Mouse (Mus musculus): ENCODE data around the gene Kazald1. TPM values are rescaled to one million over a fixed set of nuclear protein-coding genes. Genes with fewer than 3 reads are reported as not detected.

The Kazald1 gene
- total and polyA plus RNA-seq, 3 experiments = 0.27 to 1.2 (median 0.44) TPM

DNA sequence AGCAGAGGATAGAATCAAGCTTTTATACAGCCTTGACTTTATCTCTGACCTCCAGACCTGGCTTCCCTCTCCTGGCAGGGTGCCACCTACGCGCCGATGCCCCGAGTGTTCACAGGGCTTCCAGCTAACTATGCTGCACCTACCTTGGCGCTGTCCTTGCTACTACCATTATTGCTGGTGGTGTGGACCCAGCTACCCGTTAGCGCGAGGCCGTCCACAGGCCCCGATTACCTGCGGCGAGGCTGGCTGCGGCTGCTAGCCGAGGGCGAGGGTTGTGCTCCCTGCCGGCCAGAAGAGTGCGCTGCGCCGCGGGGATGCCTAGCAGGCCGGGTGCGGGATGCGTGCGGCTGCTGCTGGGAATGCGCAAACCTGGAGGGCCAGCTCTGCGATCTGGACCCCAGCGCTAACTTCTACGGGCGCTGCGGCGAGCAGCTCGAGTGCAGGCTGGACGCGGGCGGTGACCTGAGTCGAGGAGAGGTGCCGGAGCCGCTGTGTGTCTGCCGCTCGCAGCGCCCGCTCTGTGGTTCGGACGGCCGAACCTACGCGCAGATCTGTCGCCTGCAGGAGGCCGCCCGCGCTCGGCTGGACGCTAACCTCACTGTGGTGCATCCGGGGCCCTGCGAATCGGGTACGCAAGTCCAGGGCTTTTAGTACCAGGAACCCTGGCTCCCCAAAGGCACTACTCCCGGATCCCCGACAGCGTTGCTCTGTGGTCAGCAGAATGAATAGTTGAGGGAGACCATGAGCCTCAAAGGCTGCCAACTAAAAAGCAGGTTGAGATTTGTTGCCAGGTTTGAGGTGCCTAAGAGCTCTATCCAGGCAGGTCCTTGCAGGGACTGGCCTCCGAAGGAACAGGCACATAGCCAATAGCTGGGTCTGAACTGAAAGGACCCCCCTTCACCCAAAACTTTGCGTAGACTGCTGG is 1.8 kb downstream of the Kazald1 start:
- Histone ChIP-seq H3K9ac (ENCODE audit: insufficient read depth, low read depth) (no peak overlapping the region), H3K27me3 (replicated peaks) (peaks cover 50% of the 10 kb centered on the region), H3K79me2 (replicated peaks; ENCODE audit: control insufficient read depth, extremely low read depth, insufficient read depth, poor library complexity, severe bottlenecking) (no peaks in the 10 kb centered on the region), H3K36me3 (replicated peaks in 1 of 2; ENCODE audit: control insufficient read depth in 1 of 2, insufficient read depth in 1 of 2, low read length in 1 of 2) (no peaks in the 10 kb centered on the region), H3K4me3 (replicated peaks in 1 of 3; ENCODE audit: low read depth in 2 of 3, low read length in 2 of 3, poor library complexity in 1 of 3) (peak overlapping the region in 1 of 3 experiments; percentile 32), H3K27ac (ENCODE audit: insufficient read depth, low read depth) (no peak overlapping the region), H3K9me3 (replicated peaks; ENCODE audit: low read length) (peaks cover 15% of the 10 kb centered on the region), H3K4me2 (ENCODE audit: insufficient read depth, low read depth, poor library complexity, severe bottlenecking) (peak overlapping the region; percentile 42), H3K4me1 (ENCODE audit: control insufficient read depth in 1 of 2, insufficient read depth in 2 of 2) (peaks cover 2 to 31% of the 10 kb centered on the region in 2 experiments; a peak in 2 of 4 replicates)
- TF ChIP-seq CTCF (conservative IDR thresholded peaks at IDR 0.05 in 1 of 2, IDR thresholded peaks at IDR 0.05 in 1 of 2; ENCODE audit: low read depth in 2 of 2, low read length in 2 of 2) (peak in 1 of 2 experiments; percentile 59; a peak in 2 of 4 replicates), JUND (conservative IDR thresholded peaks at IDR 0.05; ENCODE audit: low read depth, low read length) (no peak), UBTF (IDR thresholded peaks at IDR 0.05; ENCODE audit: low read depth, low read length) (peak; percentile 64; the same call in 1 of the 2 replicates)
- DNase-seq (ENCODE audit: extremely low read depth) = no peak
- dilution Hi-C loops (cut with MboI; ENCODE audit: extremely low pct_ligation_motif_present, extremely low pct_unique_long_range_greater_than_20kb, low sequenced_read_pairs) (no loop called here), in situ Hi-C loops (cut with MboI; ENCODE audit: low pct_ligation_motif_present, low pct_unique_long_range_greater_than_20kb, low sequenced_read_pairs) (no loop called here)

- dilution Hi-C loops (cut with MboI; ENCODE audit: extremely low pct_ligation_motif_present, extremely low pct_unique_long_range_greater_than_20kb, low sequenced_read_pairs) = no loop called here
- Histone ChIP-seq H3K27ac (ENCODE audit: insufficient read depth, low read depth) (no peak overlapping the region), H3K4me3 (replicated peaks in 1 of 3; ENCODE audit: low read depth in 2 of 3, low read length in 2 of 3, poor library complexity in 1 of 3) (no peak overlapping the region), H3K4me2 (ENCODE audit: insufficient read depth, low read depth, poor library complexity, severe bottlenecking) (no peak overlapping the region), H3K9ac (ENCODE audit: insufficient read depth, low read depth) (no peak overlapping the region), H3K36me3 (replicated peaks in 1 of 2; ENCODE audit: control insufficient read depth in 1 of 2, insufficient read depth in 1 of 2, low read length in 1 of 2) (no peaks in the 10 kb centered on the region), H3K9me3 (replicated peaks; ENCODE audit: low read length) (peaks cover 15% of the 10 kb centered on the region), H3K27me3 (replicated peaks) (peaks cover 58% of the 10 kb centered on the region), H3K4me1 (ENCODE audit: control insufficient read depth in 1 of 2, insufficient read depth in 2 of 2) (peaks cover 2 to 31% of the 10 kb centered on the region in 2 experiments; a peak in 2 of 4 replicates), H3K79me2 (replicated peaks; ENCODE audit: control insufficient read depth, extremely low read depth, insufficient read depth, poor library complexity, severe bottlenecking) (no peaks in the 10 kb centered on the region)
- in situ Hi-C loops (cut with MboI; ENCODE audit: low pct_ligation_motif_present, low pct_unique_long_range_greater_than_20kb, low sequenced_read_pairs) = no loop called here
- no peak for DNase-seq (ENCODE audit: extremely low read depth)
- no peak for TF ChIP-seq SMC3 (IDR thresholded peaks at IDR 0.05; ENCODE audit: low read depth, low read length)
- no peak for TF ChIP-seq E2F4 (IDR thresholded peaks at IDR 0.05; ENCODE audit: insufficient replicate concordance, low read depth, low read length)
- TF ChIP-seq PAX5 (IDR thresholded peaks at IDR 0.05; ENCODE audit: low read length) = no peak
- TF ChIP-seq CHD2 (IDR thresholded peaks at IDR 0.05; ENCODE audit: low read length) = no peak
Observed at GRCm38 (mm10) chr19:45077742-45078645, 3.0 kb downstream of the Kazald1 start.

DNA sequence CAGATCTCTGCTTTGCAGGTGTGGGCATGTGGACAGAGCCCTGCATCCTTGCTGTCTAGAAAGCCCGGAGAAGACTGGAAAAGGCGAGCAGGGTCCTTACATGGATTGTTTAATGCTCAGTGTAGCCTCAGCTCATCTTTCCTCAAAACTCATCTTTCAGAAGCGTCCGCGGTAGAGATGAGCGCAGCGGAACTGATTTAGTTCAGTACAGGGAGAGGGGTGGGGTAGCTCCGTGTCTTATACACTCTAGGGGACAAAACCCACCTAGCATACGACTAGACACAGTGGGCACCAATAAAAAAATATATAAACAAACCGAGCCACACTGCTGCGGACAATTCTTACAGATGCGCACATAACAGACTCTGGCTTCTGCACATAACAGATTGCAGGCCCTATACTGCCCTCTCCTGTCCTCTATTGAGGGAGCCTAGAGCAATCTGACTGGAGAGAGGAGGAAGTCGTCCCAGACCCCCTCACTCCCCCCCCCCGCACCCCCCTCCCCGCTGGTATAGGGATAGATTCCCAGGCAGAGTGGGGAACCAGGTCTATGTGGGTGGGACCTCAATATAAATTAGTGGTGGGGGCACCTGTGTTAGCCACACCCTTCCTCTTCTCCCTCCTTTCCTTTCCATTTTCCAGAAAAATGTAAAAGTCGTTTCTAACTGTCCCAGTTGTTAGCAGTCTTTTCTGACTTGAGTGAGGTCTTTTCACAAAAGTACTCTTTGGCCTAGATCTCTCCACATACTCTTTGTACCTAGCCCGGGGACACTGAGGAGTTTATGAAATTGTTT is 4.1 kb downstream of the Kazald1 start:
- H3K4me3 ChIP-seq (replicated peaks in 1 of 3; ENCODE audit: low read depth in 2 of 3, low read length in 2 of 3, poor library complexity in 1 of 3) = no peak overlapping the region
- no peak for DNase-seq (ENCODE audit: extremely low read depth)
- peaks cover 2 to 22% of the 10 kb centered on the region in 2 experiments; a peak in 2 of 4 replicates for H3K4me1 ChIP-seq (ENCODE audit: control insufficient read depth in 1 of 2, insufficient read depth in 2 of 2)
- no peaks in the 10 kb centered on the region for H3K36me3 ChIP-seq (replicated peaks in 1 of 2; ENCODE audit: control insufficient read depth in 1 of 2, insufficient read depth in 1 of 2, low read length in 1 of 2)
- peaks cover 70% of the 10 kb centered on the region for H3K27me3 ChIP-seq (replicated peaks)
- in situ Hi-C loops (cut with MboI; ENCODE audit: low pct_ligation_motif_present, low pct_unique_long_range_greater_than_20kb, low sequenced_read_pairs) = no loop called here
- dilution Hi-C loops (cut with MboI; ENCODE audit: extremely low pct_ligation_motif_present, extremely low pct_unique_long_range_greater_than_20kb, low sequenced_read_pairs) = no loop called here
- H3K4me2 ChIP-seq (ENCODE audit: insufficient read depth, low read depth, poor library complexity, severe bottlenecking) = no peak overlapping the region
- no peak overlapping the region for H3K27ac ChIP-seq (ENCODE audit: insufficient read depth, low read depth)
- TF ChIP-seq JUND (conservative IDR thresholded peaks at IDR 0.05; ENCODE audit: low read depth, low read length) (no peak), CTCF (conservative IDR thresholded peaks at IDR 0.05 in 1 of 2, IDR thresholded peaks at IDR 0.05 in 1 of 2; ENCODE audit: low read depth in 2 of 2, low read length in 2 of 2) (peak in 1 of 2 experiments; percentile 19; a peak in 2 of 4 replicates)
- no peak overlapping the region for H3K9ac ChIP-seq (ENCODE audit: insufficient read depth, low read depth)
- peaks cover 15% of the 10 kb centered on the region for H3K9me3 ChIP-seq (replicated peaks; ENCODE audit: low read length)
- H3K79me2 ChIP-seq (replicated peaks; ENCODE audit: control insufficient read depth, extremely low read depth, insufficient read depth, poor library complexity, severe bottlenecking) = no peaks in the 10 kb centered on the region

All from CH12.LX (cell line).